20 mouse cellular contexts compared by ENCODE assay signal in the genomic region with DNA sequence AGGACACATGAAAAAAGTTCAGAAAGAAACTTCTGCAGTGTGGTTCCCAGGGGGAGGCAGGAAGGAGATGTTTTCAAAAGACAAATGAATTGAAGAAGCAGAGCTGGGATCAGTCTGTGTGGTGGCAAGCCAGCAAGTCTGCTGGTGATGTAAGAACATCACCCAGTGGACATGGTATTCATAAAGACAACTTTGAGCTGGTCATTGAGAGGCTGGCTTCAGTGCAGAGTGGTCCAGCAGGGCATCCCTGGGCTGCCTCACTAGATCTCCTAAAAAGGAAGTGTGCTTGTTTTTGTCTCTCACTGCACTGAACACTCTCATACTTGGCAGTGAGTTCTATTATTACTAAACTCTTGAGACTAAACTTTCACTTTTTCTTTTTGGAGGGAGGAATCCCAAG. TPM values are rescaled to one million over a fixed set of nuclear protein-coding genes. Genes with fewer than 3 reads are reported as not detected.
DNase-seq lines count a peak whose midpoint lies in the region; ATAC-seq and TF ChIP-seq lines count a peak whose summit lies in the region.
"Had no signal": no experiment of that assay in that cellular context is flagged by ENCODE, and none has a peak within 500 bp of the region (broad histone marks: within the 10 kb centered on the region; RNA-seq: fewer than 3 reads in every experiment).

No protein-coding gene starts in this region.

- H3K4me1 ChIP-seq in stomach, embryonic 14.5 days (ENCODE audit: control insufficient read depth, insufficient read depth, low read length) = peaks cover 13% of the 10 kb centered on the region
- no peaks in the 10 kb centered on the region for H3K4me1 ChIP-seq in liver, embryonic 12.5 days

- H3K9ac ChIP-seq in stomach, embryonic 14.5 days (replicated peaks; ENCODE audit: low read depth, low read length) = no peak overlapping the region
- no peak overlapping the region for H3K9ac ChIP-seq in liver, embryonic 12.5 days
- H3K9ac ChIP-seq: forebrain, embryonic 15.5 days; liver, postnatal 0 days had no signal

- TF ChIP-seq CTCF in layer of hippocampus, adult 2 months (conservative IDR thresholded peaks at IDR 0.05) = no peak

- peak; percentile 23 for DNase-seq in gastrocnemius, postnatal 25 days
- DNase-seq in gastrocnemius, adult 8-10 months (ENCODE audit: low spot score in 2 of 2) = no peak
- DNase-seq in layer of hippocampus, adult 2 months (ENCODE audit: low spot score in 2 of 2) = no peak
- no peak for DNase-seq in layer of hippocampus, adult 9-11 months
- peak; percentile 28 for DNase-seq in Muller cell, postnatal 12 days (ENCODE audit: inconsistent ontology term)
- DNase-seq: adrenal gland, postnatal 25 days; cerebellum, adult 11-12 months; cerebellum, postnatal 14 days; embryo, embryonic 11 days; kidney, adult 2 months; kidney, postnatal 10 days; liver; liver, postnatal 0 days; right cerebral cortex, postnatal 14 days; thymus, postnatal 14 days had no signal

- no peak overlapping the region for H3K4me2 ChIP-seq in stomach, embryonic 14.5 days (replicated peaks; ENCODE audit: low read depth, low read length)
- no peak overlapping the region for H3K4me2 ChIP-seq in liver, embryonic 12.5 days
- H3K4me2 ChIP-seq: forebrain, embryonic 15.5 days had no signal

- H3K27ac ChIP-seq in layer of hippocampus, adult 2 months = peak overlapping the region; percentile 40; the same call in 1 of the 2 replicates
- H3K27ac ChIP-seq in stomach, embryonic 14.5 days (ENCODE audit: low read length) = peak overlapping the region; percentile 77
- no peak overlapping the region for H3K27ac ChIP-seq in liver, embryonic 12.5 days
- H3K27ac ChIP-seq: forebrain, embryonic 15.5 days had no signal

- no peak for ATAC-seq in stomach, embryonic 14.5 days (ENCODE audit: insufficient number of reproducible peaks, insufficient read depth, low FRiP score, low read depth)
- ATAC-seq in liver, embryonic 12.5 days = no peak
- ATAC-seq: CD4-positive, CD25-positive, alpha-beta regulatory T cell, adult 4 months; forebrain, embryonic 15.5 days; liver, postnatal 0 days had no signal

- H3K9me3 ChIP-seq in stomach, embryonic 14.5 days (ENCODE audit: control insufficient read depth, low read depth, low read length) = no peaks in the 10 kb centered on the region
- H3K9me3 ChIP-seq in liver, embryonic 12.5 days (replicated peaks) = no peaks in the 10 kb centered on the region
- H3K9me3 ChIP-seq: forebrain, embryonic 15.5 days had no signal

- H3K36me3 ChIP-seq in stomach, embryonic 14.5 days (ENCODE audit: control insufficient read depth, insufficient read depth, low read length) = no peaks in the 10 kb centered on the region
- H3K36me3 ChIP-seq in liver, embryonic 12.5 days = no peaks in the 10 kb centered on the region

- H3K27me3 ChIP-seq in stomach, embryonic 14.5 days (ENCODE audit: control insufficient read depth, insufficient read depth, low read length) = no peaks in the 10 kb centered on the region
- H3K27me3 ChIP-seq in liver, embryonic 12.5 days (replicated peaks) = no peaks in the 10 kb centered on the region
- H3K27me3 ChIP-seq: forebrain, embryonic 15.5 days had no signal

- H3K4me3 ChIP-seq in layer of hippocampus, adult 2 months = no peak overlapping the region
- H3K4me3 ChIP-seq in stomach, embryonic 14.5 days (ENCODE audit: low read depth, low read length) = no peak overlapping the region
- no peak overlapping the region for H3K4me3 ChIP-seq in liver, embryonic 12.5 days
- H3K4me3 ChIP-seq: forebrain, embryonic 15.5 days had no signal

RNA-seq across cellular contexts. Expression of gene Map1b, which starts 32.9 kb away (rescaled TPM):
- 10 to 100 TPM; 12.0 to 12.9 TPM for total RNA-seq in gastrocnemius, postnatal 25 days (2021)
- total RNA-seq in gastrocnemius, adult 8-10 months (2022) = 10 to 100 TPM in 1 of 4 experiments, 1 to 10 TPM in 3; 6.1 to 10.2 (median 8.4) TPM
- total RNA-seq in layer of hippocampus, adult 2 months (2021) = 100 to 1,000 TPM; 709 to 737 TPM
- polyA plus RNA-seq in stomach, embryonic 14.5 days (2014; fragmentation: Nextera tagmentation; extraction: Ambion mirVana) = 244 and 252 TPM in 2 replicates
- polyA plus RNA-seq in liver, embryonic 12.5 days (2016; fragmentation: Nextera tagmentation; extraction: Ambion mirVana) = 11.2 and 12.7 TPM in 2 replicates
- total RNA-seq: megakaryocyte-erythroid progenitor cell, adult 5-6 weeks had no signal

Comparison
In these comparisons a context has a peak if more than half of its experiments do, and no peak if none do; other contexts are left out.
1. DNase-seq: peak in gastrocnemius, postnatal 25 days (single experiment) and Muller cell, postnatal 12 days (single experiment); none in gastrocnemius, adult 8-10 months (0 of 2), layer of hippocampus, adult 2 months (0 of 2) and layer of hippocampus, adult 9-11 months (single experiment).
2. RNA of gene Map1b, which starts 32.9 kb away (total RNA-seq): 709 to 737 TPM in layer of hippocampus, adult 2 months; 12.0 to 12.9 TPM in gastrocnemius, postnatal 25 days and 6.1 to 10.2 TPM in gastrocnemius, adult 8-10 months; every median in the first group is over 10 times any median in the second.